ENCODE assay signal across 11 mouse cellular contexts in genomic region chr8:12501824-12502223, GRCm38 (mm10).
DNase-seq lines count a peak whose midpoint lies in the region; ATAC-seq lines count a peak whose summit lies in the region.
"Had no signal": no experiment of that assay in that cellular context is flagged by ENCODE, and none has a peak within 500 bp of the region (broad histone marks: within the 10 kb centered on the region; RNA-seq: fewer than 3 reads in every experiment).

No protein-coding gene starts in this region.

- peaks cover 85% of the 10 kb centered on the region for H3K27me3 ChIP-seq in kidney, embryonic 15.5 days
- peaks cover 85% of the 10 kb centered on the region for H3K27me3 ChIP-seq in embryonic facial prominence, embryonic 12.5 days
- peaks cover 53% of the 10 kb centered on the region for H3K27me3 ChIP-seq in hindbrain, embryonic 15.5 days
- H3K27me3 ChIP-seq in midbrain, embryonic 16.5 days (ENCODE audit: control insufficient read depth, insufficient read depth, low read depth, low read length) = peaks cover 3% of the 10 kb centered on the region

- peaks cover 31% of the 10 kb centered on the region for H3K4me1 ChIP-seq in kidney, embryonic 15.5 days
- H3K4me1 ChIP-seq in embryonic facial prominence, embryonic 12.5 days = peaks cover 13% of the 10 kb centered on the region; the same call in 1 of the 2 replicates
- H3K4me1 ChIP-seq in hindbrain, embryonic 15.5 days (replicated peaks) = peaks cover 19% of the 10 kb centered on the region
- peaks cover 10% of the 10 kb centered on the region for H3K4me1 ChIP-seq in midbrain, embryonic 16.5 days (ENCODE audit: control insufficient read depth, insufficient read depth, low read length)

- H3K36me3 ChIP-seq in kidney, embryonic 15.5 days = no peaks in the 10 kb centered on the region
- H3K36me3 ChIP-seq in embryonic facial prominence, embryonic 12.5 days = no peaks in the 10 kb centered on the region
- no peaks in the 10 kb centered on the region for H3K36me3 ChIP-seq in hindbrain, embryonic 15.5 days
- H3K36me3 ChIP-seq in midbrain, embryonic 16.5 days (ENCODE audit: control insufficient read depth, insufficient read depth, low read length) = no peaks in the 10 kb centered on the region
- H3K36me3 ChIP-seq: G1E had no signal

- WGBS in kidney, embryonic 15.5 days = 2% methylated on average over 11 of the region's 11 CpGs
- WGBS in embryonic facial prominence, embryonic 12.5 days = 4% methylated on average over 11 of the region's 11 CpGs
- WGBS in hindbrain, embryonic 15.5 days = 4% methylated on average over 11 of the region's 11 CpGs
- WGBS in midbrain, embryonic 16.5 days = 2% methylated on average over 11 of the region's 11 CpGs

- no peak overlapping the region for H3K9ac ChIP-seq in kidney, embryonic 15.5 days
- no peak overlapping the region for H3K9ac ChIP-seq in embryonic facial prominence, embryonic 12.5 days
- H3K9ac ChIP-seq in hindbrain, embryonic 15.5 days = 0 out of 2 replicates have a peak overlapping the region, but pooled peaks have one; percentile 4
- peak overlapping the region; percentile 51 for H3K9ac ChIP-seq in midbrain, embryonic 16.5 days (ENCODE audit: low read depth, low read length)
- H3K9ac ChIP-seq: liver, embryonic 14.5 days had no signal

- DNase-seq in kidney, adult 11 months = no peak
- DNase-seq in adrenal gland, adult 8-10 months = no peak
- no peak for DNase-seq in right cerebral cortex, postnatal 25 days
- DNase-seq in gastrocnemius, postnatal 36 days = no peak
- DNase-seq: kidney, adult 2 months had no signal

- H3K9me3 ChIP-seq in kidney, embryonic 15.5 days (replicated peaks) = no peaks in the 10 kb centered on the region
- no peaks in the 10 kb centered on the region for H3K9me3 ChIP-seq in embryonic facial prominence, embryonic 12.5 days
- no peaks in the 10 kb centered on the region for H3K9me3 ChIP-seq in hindbrain, embryonic 15.5 days
- no peaks in the 10 kb centered on the region for H3K9me3 ChIP-seq in midbrain, embryonic 16.5 days (replicated peaks; ENCODE audit: control insufficient read depth, low read length, poor library complexity, severe bottlenecking)
- H3K9me3 ChIP-seq: G1E had no signal

- intact Hi-C loops in gastrocnemius, postnatal 36 days (cut with DNase I) = no loop called here

- no peak overlapping the region for H3K27ac ChIP-seq in kidney, embryonic 15.5 days
- H3K27ac ChIP-seq in embryonic facial prominence, embryonic 12.5 days = no peak overlapping the region
- no peak overlapping the region for H3K27ac ChIP-seq in hindbrain, embryonic 15.5 days (replicated peaks)
- H3K27ac ChIP-seq in midbrain, embryonic 16.5 days (ENCODE audit: low read length) = peak overlapping the region; percentile 48
- H3K27ac ChIP-seq: liver, embryonic 14.5 days had no signal

- no peak for ATAC-seq in kidney, embryonic 15.5 days (replicated peaks; ENCODE audit: low FRiP score)
- ATAC-seq in embryonic facial prominence, embryonic 12.5 days (ENCODE audit: insufficient number of reproducible peaks, insufficient read depth, low FRiP score, low TSS enrichment) = no peak
- no peak for ATAC-seq in hindbrain, embryonic 15.5 days (ENCODE audit: low FRiP score, low read depth)
- 0 out of 2 replicates have a peak, but pooled peaks have one; percentile 23 for ATAC-seq in midbrain, embryonic 16.5 days

- H3K4me2 ChIP-seq in kidney, embryonic 15.5 days = peak overlapping the region; percentile 56
- no peak overlapping the region; the same call in 1 of the 2 replicates for H3K4me2 ChIP-seq in embryonic facial prominence, embryonic 12.5 days (replicated peaks)
- peak overlapping the region; percentile 52 for H3K4me2 ChIP-seq in hindbrain, embryonic 15.5 days
- H3K4me2 ChIP-seq in midbrain, embryonic 16.5 days (ENCODE audit: low read length) = peak overlapping the region; percentile 50

- H3K4me3 ChIP-seq in kidney, embryonic 15.5 days (replicated peaks) = peak overlapping the region; percentile 28
- 0 out of 2 replicates have a peak overlapping the region, but pooled peaks have one; percentile 14 for H3K4me3 ChIP-seq in embryonic facial prominence, embryonic 12.5 days
- H3K4me3 ChIP-seq in hindbrain, embryonic 15.5 days = peak overlapping the region; percentile 22
- H3K4me3 ChIP-seq in midbrain, embryonic 16.5 days (ENCODE audit: low read depth, low read length) = peak overlapping the region; percentile 29

Comparison
In these comparisons a context has a peak if more than half of its experiments do, and no peak if none do; other contexts are left out.
1. H3K9ac ChIP-seq: peak in hindbrain, embryonic 15.5 days (single experiment) and midbrain, embryonic 16.5 days (single experiment); none in kidney, embryonic 15.5 days (single experiment) and embryonic facial prominence, embryonic 12.5 days (single experiment).
2. Peak in every context shown above with its lines, with median percentiles within 50 percentile points of each other: H3K4me3 ChIP-seq.